Mouse (Mus musculus) brain, embryonic 14.5 days (tissue): ENCODE data around the gene Srgap3.

Experiments used
- CTCF ChIP-seq: fragments of 200-500 bp; IDR thresholded peaks from 2 replicates; pipeline ENCODE4 v1.5.1; 2012; ENCODE audit warnings: inconsistent platforms, mild to moderate bottlenecking, moderate library complexity, borderline replicate concordance; ENCODE audit not compliant: insufficient read depth, insufficient read length; ENCODE audit errors: extremely low read depth
- POLR2A ChIP-seq: fragments of 200-500 bp; IDR thresholded peaks from 2 replicates; pipeline ENCODE4 v1.6.1; 2012; ENCODE audit warnings: mild to moderate bottlenecking, inconsistent platforms, borderline replicate concordance; ENCODE audit not compliant: poor library complexity, insufficient read depth, insufficient read length, severe bottlenecking; ENCODE audit errors: extremely low read depth

DNA sequence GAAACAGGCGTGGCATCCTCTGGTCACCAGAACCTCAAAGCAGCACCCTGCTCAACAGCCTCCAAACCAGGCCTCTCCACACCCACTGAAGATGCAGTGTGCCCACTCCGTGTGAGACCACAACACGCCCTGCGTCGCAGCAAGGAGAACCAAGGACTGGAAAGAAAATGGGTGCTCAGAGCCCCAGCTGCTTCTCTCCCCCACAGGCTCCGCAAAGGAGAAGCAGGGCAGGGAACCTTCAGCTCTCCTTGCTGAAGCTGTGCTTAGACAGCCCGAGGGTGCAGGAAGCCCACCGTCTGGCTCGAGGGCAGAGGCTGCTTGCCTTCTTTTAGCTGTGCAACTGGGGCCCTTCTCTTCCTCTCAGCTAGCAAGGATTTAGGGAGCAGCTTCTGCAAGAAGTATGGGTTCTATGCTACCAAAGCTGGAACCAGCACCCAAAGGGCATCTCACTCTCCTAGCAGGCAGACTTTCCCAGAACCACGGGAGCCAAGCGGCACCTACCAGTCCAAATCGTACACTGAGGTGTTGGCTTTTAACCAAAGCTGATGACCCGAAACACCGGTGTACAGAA is 1.8 kb downstream of the Srgap3 start:
- no peak for TF ChIP-seq POLR2A
- no peak for TF ChIP-seq CTCF
